Mouse (Mus musculus) telencephalon, adult 2 months (tissue): ENCODE data around the gene Myrf.

Source experiments
- DNase-seq: peaks from one replicate; pipeline ENCODE4 v3.0.0-alpha.2; 2011; ENCODE audit warnings: low read depth, low spot score

Gene Myrf

DNA sequence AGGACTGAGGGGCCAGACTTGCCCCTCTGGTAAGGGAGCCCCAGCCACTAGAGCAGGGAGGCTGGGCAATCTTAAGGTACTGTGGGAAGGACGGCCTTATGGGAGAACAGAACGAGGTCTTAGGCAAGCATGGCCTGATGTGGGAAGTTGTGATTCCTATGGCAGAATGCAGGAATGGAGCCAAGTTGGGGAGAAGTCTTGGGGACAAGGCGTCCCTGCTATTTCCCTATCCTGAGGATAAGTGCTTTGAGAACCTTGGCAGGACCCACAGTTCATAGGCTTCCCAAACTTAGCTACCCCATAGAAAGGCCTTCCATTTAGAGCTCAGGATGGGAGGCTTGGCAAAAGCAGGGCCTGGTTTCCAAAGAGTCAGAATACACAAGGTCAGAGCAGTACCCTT is 31.7 kb downstream of the Myrf start:
- no peak for DNase-seq

GRCm38 (mm10) chr19:10205051-10205450 is 35.5 kb downstream of the Myrf start:
- DNase-seq: no peak

- peak; percentile 72 for DNase-seq
These were observed 35.9 kb downstream of the Myrf start for GRCm38 (mm10) chr19:10204616-10205001.

DNA sequence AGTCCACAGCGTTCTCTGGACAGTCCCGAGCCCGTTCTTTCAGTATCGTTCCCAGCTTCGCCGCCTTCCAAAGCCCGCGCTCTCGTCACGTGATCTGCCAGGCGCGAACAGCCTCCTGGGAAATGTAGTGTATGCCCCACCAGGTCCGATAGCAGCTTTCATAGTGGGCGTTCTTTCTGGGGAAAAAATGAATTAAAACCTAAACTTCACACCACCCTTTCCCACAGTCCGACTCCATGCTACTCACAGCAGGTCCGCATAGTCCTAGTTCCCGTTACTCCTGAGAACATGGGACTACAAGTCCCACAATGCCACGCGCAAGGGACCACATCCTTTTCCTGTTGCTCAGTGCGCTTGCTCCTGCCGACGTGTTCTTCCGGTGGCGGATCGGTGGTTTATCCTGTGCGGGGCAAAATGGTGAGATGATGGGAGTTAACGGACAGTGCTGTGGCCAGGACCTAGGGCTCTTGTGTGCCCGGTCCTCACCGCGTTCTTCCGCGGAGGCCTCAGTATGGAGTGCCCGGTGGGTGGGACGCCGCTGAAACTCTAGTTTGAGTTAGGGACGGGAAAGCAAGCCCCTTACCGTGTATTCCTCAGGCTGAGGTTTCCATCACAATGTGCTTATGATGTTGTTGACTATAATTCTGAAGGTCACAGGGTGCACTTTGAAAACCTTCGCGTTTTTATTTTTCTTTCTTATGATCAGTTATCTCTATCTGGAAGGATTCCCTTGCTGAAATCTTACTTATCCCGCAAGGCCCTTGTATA is 36.5 kb downstream of the Myrf start, which contains the start of the genes Tmem258 and Fen1:
TSS of gene Tmem258 (plus strand) at position 167 of the 768 bp plus-strand sequence.
TSS of gene Fen1 (minus strand) at position 322 of the 768 bp plus-strand sequence.
- DNase-seq: peak; percentile 79

DNA sequence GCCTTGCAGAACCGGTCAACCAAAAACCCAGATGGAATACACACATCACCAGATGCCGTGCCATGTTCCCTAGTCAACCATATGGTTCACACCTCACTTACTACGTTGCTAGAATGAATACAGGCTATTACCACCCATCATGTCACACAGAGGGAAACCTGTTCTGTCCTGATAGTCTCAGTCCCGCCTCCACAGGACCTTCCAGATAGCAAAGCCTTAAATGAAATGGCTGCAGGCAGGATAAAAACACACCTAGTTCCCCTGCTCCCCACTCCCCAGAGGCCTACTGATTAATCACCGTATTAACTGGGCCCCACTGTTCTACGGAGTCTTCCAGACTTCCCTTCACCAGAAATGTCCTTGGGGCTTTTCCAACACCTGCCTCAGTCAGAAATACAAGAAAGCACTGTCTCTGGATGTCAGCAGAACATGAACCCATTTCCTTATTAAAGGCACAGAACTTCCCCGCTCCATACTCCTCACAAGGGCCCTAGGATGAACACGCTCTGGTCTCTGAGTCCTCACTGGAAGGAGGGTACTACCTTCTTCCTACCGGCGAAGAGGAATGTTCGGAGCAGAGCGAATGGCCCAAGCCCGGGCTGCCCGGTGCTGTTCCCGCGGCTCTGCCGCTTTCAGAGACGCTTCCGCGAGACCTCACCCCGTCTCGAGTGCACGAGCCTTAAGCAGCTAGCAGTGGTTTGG is 37.3 kb downstream of the Myrf start:
- no peak for DNase-seq

GRCm38 (mm10) chr19:10198723-10199122 is 41.8 kb downstream of the Myrf start:
- peak; percentile 60 for DNase-seq

DNA sequence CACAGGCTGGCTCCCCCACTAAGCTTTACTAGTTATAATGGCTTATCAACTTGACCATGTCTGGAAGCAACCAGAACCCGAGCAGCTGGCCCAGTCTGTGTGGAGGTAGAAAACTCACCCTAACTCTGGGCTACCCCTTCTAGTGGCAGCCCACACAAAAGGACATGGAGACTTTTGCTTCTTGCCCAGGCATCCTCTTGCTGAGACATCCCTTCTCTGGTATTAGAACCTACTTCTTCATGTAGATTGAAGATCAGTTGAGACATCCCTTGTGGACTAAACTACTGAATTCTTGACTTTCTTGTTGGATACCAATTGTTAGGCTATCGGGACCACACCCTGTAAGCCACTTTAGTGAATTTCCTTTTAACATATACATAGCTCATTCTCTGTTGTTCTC is 42.3 kb downstream of the Myrf start:
- DNase-seq: no peak

GRCm38 (mm10) chr19:10197130-10197529 is 43.4 kb downstream of the Myrf start:
- DNase-seq: no peak

DNA sequence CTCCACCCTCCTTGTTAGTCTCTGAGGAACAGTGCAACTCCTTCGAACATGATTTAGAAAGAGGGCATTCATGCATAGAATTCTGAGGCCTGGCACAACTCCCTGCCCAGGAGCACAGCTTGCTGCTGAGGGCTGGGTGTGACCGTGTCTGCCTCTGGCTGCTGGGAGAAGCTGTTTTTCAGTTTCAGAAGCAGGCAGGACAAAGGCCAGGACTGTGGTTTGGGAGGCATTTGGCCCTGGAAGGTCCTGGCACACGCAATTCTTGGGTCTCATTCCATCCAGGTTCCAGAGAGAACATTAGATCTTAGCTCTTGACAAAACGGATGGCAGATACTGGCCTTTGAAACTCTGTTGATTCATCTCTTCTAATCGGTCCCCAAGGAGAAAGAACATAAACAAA is 45.3 kb downstream of the Myrf start:
- DNase-seq: no peak

DNA sequence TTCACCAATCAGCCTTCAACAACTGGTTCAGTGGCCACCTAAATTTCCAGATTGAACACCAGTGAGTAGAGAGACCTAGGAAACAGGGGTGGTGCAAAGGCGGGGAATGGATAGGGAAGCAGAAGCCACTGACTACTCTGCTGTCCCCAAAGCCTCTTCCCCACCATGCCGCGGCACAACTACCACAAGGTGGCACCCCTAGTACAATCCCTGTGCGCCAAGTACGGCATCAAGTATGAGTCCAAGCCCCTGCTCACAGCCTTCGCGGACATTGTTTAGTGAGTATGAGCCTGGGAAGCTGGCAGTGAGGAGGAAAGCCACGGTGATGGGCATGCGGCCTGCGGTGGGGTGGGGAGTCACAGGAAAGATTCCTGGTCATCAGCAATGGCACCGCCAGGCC is 46.2 kb downstream of the Myrf start:
- DNase-seq: no peak

DNA sequence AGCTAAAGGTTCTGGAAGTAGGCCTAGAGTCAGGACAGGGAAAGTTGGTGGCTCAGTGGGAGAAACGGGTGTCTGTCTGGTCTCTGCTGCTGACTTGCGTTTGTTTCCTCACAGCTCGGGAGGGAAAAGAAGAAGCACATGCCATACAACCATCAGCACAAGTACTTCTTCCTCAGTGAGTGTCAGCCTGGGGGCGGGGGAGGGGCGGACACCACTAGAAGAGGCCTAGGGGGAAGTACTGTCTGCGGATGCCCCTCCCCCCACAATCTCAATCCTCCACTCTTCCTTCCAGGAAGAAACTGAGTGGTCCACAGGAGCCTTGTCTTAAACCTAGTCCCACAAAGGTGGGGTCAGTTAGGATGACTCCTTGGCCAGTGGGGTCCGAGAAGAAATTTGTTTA is 49.2 kb downstream of the Myrf start:
- DNase-seq: peak; percentile 35

DNA sequence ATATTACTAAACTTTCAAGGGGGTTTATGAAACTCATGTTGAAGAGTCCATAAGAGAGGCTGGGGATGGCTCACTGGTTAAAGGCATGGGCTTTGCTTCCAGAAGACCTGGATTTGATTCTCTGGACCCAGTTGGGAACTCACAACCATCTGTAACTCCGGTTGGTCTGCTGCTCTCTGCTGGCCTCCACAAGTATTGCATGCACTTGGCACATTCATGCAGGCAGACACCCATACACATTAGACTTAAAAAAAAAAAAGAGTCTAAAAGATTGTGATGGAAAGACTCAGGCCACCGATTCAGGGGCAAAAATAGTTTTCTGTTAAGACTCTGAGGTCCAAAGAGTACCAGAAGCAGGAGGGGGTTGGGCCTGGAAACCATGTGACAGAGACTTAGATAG is 49.8 kb downstream of the Myrf start:
- peak; percentile 32 for DNase-seq

DNA sequence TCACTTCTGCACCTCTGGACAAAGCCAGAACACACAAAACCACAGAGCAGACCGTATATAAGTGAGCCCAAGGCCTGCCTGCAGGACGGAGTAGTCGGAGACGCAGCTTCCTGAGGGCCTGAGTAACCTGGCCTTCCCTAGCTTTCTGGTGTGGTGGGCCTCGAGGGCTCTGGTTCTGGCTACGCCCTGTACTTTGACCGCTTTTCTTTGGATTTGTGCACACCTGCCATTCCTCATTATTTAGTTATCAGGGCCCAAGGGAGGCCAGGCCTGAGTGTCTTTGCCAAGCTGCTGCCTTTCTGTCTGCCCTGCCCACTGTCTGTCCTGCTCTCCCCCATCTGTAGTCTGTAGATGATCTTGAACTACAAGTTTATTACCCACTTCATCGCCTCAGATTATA is 50.6 kb downstream of the Myrf start:
- DNase-seq: no peak

- no peak for DNase-seq
These were observed 51.5 kb downstream of the Myrf start for GRCm38 (mm10) chr19:10189022-10189421.

DNA sequence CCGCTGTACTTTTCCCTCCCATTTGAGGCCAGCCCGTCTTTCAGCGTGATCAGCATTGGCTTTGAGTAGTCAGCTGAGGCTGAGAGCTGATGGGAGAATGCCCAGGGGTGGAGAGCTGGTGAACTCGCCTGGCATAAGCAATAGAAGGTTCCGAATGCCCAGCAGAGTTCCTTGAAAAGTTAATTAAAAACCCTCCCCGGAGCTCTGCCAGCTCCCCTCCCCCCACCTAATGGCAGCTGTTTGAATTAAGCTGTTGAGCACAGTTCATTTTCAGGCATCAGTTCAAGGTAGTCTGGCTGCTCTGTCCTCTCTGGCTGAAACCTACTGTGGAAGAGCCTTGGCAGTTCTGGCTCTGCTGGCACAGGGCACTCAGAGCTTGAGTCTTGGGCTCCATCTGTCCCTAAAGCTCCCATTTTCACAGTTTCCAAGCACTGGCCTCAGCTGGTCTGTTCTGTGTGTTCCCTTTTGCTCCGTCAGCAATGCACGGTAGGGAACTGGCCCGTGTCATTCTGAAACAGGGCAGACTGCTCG is 52.2 kb downstream of the Myrf start:
- no peak for DNase-seq

GRCm38 (mm10) chr19:10186569-10186968 is 54.0 kb downstream of the Myrf start:
- DNase-seq: no peak

DNA sequence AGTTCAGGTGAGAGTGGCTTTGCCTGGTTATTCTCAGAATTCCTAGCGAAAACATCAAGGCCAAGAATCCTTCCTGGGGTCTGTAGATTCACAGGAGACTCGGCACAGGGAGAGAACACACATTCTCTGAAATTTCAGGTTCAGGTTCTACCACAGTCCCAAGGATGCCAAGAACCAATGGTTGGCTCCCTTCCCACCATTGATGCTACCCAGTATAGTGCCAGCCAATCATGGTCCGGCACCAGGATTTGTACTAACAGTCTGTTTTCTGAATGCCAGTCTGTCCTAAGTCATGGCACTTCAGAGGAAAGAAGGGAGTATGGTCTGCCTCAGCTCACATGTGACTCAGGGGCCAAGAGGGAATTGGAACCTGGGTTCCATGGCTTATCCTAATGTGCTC is 54.7 kb downstream of the Myrf start:
- no peak for DNase-seq

GRCm38 (mm10) chr19:10184096-10184495 is 56.5 kb downstream of the Myrf start:
- DNase-seq: no peak

DNA sequence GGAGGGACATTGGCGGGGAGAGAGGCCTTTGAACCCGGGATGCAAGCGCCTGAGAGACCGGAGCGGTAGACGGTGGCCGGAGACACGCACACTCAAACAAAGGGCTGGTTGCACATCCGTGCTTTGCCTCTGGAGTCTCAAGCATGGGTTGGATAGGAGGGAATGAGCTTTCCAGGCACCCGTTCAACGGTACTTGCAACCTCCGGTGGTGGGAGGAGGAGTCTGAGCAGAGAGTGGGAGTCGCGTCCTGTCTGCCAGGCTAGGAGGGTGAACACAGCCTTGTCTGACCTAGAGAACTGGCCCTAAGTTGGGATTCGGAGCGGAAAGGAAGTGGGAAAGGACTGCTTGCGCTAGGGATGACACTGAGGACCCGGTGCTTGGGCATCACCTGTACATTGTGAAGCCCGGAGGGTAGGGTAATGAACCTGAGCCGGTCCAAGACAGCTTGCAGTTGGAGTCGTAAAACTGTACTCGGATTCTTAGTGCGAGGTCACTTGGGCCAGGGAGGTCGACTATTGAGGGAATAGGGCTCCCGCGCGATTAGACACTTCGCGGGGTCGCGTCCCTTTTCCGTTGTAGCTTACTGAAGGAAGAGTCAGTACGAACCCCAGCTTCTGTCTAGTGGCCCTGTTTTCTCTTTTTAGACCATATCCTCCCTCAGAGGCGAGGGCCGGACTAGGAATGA is 57.1 kb downstream of the Myrf start:
- DNase-seq: peak; percentile 88

- peak; percentile 90 for DNase-seq
These were observed 57.8 kb downstream of the Myrf start, which contains the start of gene Fads1 for GRCm38 (mm10) chr19:10182670-10183298. TSS of gene Fads1 (plus strand) at chr19:10182888.

- no peak for DNase-seq
These were observed 58.4 kb downstream of the Myrf start for GRCm38 (mm10) chr19:10182142-10182541.

DNA sequence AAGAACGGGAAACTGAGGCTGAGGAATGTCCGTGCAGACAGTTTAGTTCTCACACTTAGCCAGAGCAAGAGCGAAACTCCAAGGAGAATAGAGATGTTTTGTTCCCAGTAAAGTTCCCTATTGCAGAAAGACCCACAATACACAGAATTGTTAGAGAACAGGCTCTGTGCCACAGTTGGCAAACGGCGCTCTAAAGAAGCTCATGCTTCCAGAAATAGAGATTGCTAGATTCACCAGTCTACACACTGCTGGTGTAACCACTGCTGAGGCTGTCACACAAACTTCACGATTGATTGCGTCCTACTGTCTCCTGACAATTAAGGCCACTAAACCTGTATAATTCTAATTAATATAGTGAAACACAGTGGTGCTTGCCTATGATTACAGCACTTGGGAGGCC is 59.3 kb downstream of the Myrf start:
- peak; percentile 64 for DNase-seq
